In genomic region chr2:74721882-74722281, GRCm38 (mm10) we compare ENCODE assay signal across 22 mouse cellular contexts. TPM values are rescaled to one million over a fixed set of nuclear protein-coding genes. Genes with fewer than 3 reads are reported as not detected.
DNase-seq lines count a peak whose midpoint lies in the region; ATAC-seq and TF ChIP-seq lines count a peak whose summit lies in the region.
"Had no signal": no experiment of that assay in that cellular context is flagged by ENCODE, and none has a peak within 500 bp of the region (broad histone marks: within the 10 kb centered on the region; RNA-seq: fewer than 3 reads in every experiment).

No protein-coding gene starts in this region.

- no peaks in the 10 kb centered on the region for H3K4me1 ChIP-seq in midbrain, embryonic 10.5 days
- no peaks in the 10 kb centered on the region for H3K4me1 ChIP-seq in midbrain, postnatal 0 days (ENCODE audit: insufficient read depth, low read length)
- H3K4me1 ChIP-seq in intestine, postnatal 0 days (replicated peaks; ENCODE audit: control insufficient read depth, insufficient read depth, low read length), result no peaks in the 10 kb centered on the region
- H3K4me1 ChIP-seq in neural tube, embryonic 13.5 days (replicated peaks), result peaks cover 100% of the 10 kb centered on the region
- H3K4me1 ChIP-seq: embryonic facial prominence, embryonic 15.5 days; forebrain, embryonic 12.5 days; lung, embryonic 15.5 days had no signal

- H3K4me2 ChIP-seq in midbrain, postnatal 0 days (ENCODE audit: low read depth, low read length, poor library complexity, severe bottlenecking), result no peak overlapping the region
- H3K4me2 ChIP-seq in intestine, postnatal 0 days (replicated peaks; ENCODE audit: low read depth), result peak overlapping the region; percentile 17; the same call in 1 of the 2 replicates
- peak overlapping the region; percentile 74 for H3K4me2 ChIP-seq in neural tube, embryonic 13.5 days
- H3K4me2 ChIP-seq: embryonic facial prominence, embryonic 15.5 days; forebrain, embryonic 12.5 days; lung, embryonic 15.5 days; midbrain, embryonic 15.5 days had no signal

- H3K27ac ChIP-seq in midbrain, embryonic 10.5 days (replicated peaks), result no peak overlapping the region
- H3K27ac ChIP-seq in midbrain, postnatal 0 days (ENCODE audit: low read depth, low read length), result no peak overlapping the region
- H3K27ac ChIP-seq in intestine, postnatal 0 days (ENCODE audit: low read depth, low read length), result no peak overlapping the region
- peak overlapping the region; percentile 93 for H3K27ac ChIP-seq in neural tube, embryonic 13.5 days (replicated peaks)
- H3K27ac ChIP-seq: embryonic facial prominence, embryonic 15.5 days; forebrain, embryonic 12.5 days; heart, adult 2 months; lung, embryonic 15.5 days; midbrain, embryonic 15.5 days had no signal

- no peak overlapping the region for H3K4me3 ChIP-seq in midbrain, embryonic 10.5 days
- H3K4me3 ChIP-seq in midbrain, postnatal 0 days (ENCODE audit: low read depth, low read length), result no peak overlapping the region
- no peak overlapping the region for H3K4me3 ChIP-seq in intestine, postnatal 0 days (ENCODE audit: low read depth, low read length)
- H3K4me3 ChIP-seq in neural tube, embryonic 13.5 days, result peak overlapping the region; percentile 46
- H3K4me3 ChIP-seq: embryonic facial prominence, embryonic 15.5 days; forebrain, embryonic 12.5 days; heart, adult 2 months; lung, embryonic 15.5 days; midbrain, embryonic 15.5 days had no signal

- no peak for ATAC-seq in midbrain, postnatal 0 days (ENCODE audit: low FRiP score)
- no peak; the same call in 1 of the 2 replicates for ATAC-seq in intestine, postnatal 0 days
- peak; percentile 32 for ATAC-seq in neural tube, embryonic 13.5 days (ENCODE audit: low read depth)
- ATAC-seq: activated CD4-positive, CD25-positive, alpha-beta regulatory T cell, adult 4 months; inflammation-experienced regulatory T-cells, adult 6 months; midbrain, embryonic 15.5 days had no signal

- 6% methylated on average over 6 of the region's 6 CpGs for WGBS in midbrain, embryonic 10.5 days
- WGBS in midbrain, postnatal 0 days, result 6% methylated on average over 6 of the region's 6 CpGs
- 14% methylated on average over 6 of the region's 6 CpGs for WGBS in intestine, postnatal 0 days
- WGBS in neural tube, embryonic 13.5 days, result 2% methylated on average over 6 of the region's 6 CpGs

- peaks cover 100% of the 10 kb centered on the region for H3K27me3 ChIP-seq in midbrain, embryonic 10.5 days (ENCODE audit: low read depth, poor library complexity, severe bottlenecking)
- H3K27me3 ChIP-seq in midbrain, postnatal 0 days (ENCODE audit: insufficient read depth, low read length), result peaks cover 97% of the 10 kb centered on the region
- peaks cover 61% of the 10 kb centered on the region for H3K27me3 ChIP-seq in intestine, postnatal 0 days (replicated peaks; ENCODE audit: control insufficient read depth, insufficient read depth, low read length)
- no peaks in the 10 kb centered on the region for H3K27me3 ChIP-seq in neural tube, embryonic 13.5 days

- no peak overlapping the region for H3K9ac ChIP-seq in midbrain, postnatal 0 days (replicated peaks; ENCODE audit: low read length, poor library complexity, severe bottlenecking)
- H3K9ac ChIP-seq in intestine, postnatal 0 days (ENCODE audit: low read depth, low read length), result no peak overlapping the region
- H3K9ac ChIP-seq in neural tube, embryonic 13.5 days, result peak overlapping the region; percentile 80
- H3K9ac ChIP-seq: embryonic facial prominence, embryonic 15.5 days; forebrain, embryonic 12.5 days; lung, embryonic 15.5 days; midbrain, embryonic 15.5 days had no signal

- H3K36me3 ChIP-seq in midbrain, embryonic 10.5 days, result no peaks in the 10 kb centered on the region
- no peaks in the 10 kb centered on the region for H3K36me3 ChIP-seq in midbrain, postnatal 0 days (ENCODE audit: insufficient read depth, low read length)
- no peaks in the 10 kb centered on the region for H3K36me3 ChIP-seq in intestine, postnatal 0 days (ENCODE audit: control insufficient read depth, insufficient read depth)
- peaks cover 23% of the 10 kb centered on the region; the same call in 1 of the 2 replicates for H3K36me3 ChIP-seq in neural tube, embryonic 13.5 days
- H3K36me3 ChIP-seq: embryonic facial prominence, embryonic 15.5 days; forebrain, embryonic 12.5 days; lung, embryonic 15.5 days; midbrain, embryonic 15.5 days had no signal

- DNase-seq in embryo, embryonic 10.5 days (ENCODE audit: low spot score), result peak; percentile 74
- no peak for DNase-seq in embryo, embryonic 11 days
- peak; percentile 25 for DNase-seq in midbrain, embryonic 10.5 days (ENCODE audit: low spot score)
- no peak for DNase-seq in midbrain, postnatal 0 days (ENCODE audit: low spot score)
- DNase-seq in right cerebral cortex, postnatal 36 days (ENCODE audit: low spot score in 2 of 2), result no peak
- DNase-seq in heart, adult 11 months, result no peak
- DNase-seq: cerebellum, postnatal 36 days; heart, adult 2 months; thymus, adult 2 months had no signal

- no peak for TF ChIP-seq CTCF in midbrain, postnatal 0 days (IDR thresholded peaks at IDR 0.05)
- TF ChIP-seq CTCF in intestine, postnatal 0 days (IDR thresholded peaks at IDR 0.05; ENCODE audit: low read depth), result no peak

- no peaks in the 10 kb centered on the region for H3K9me3 ChIP-seq in midbrain, embryonic 10.5 days (replicated peaks)
- no peaks in the 10 kb centered on the region for H3K9me3 ChIP-seq in midbrain, postnatal 0 days (ENCODE audit: low read length)
- no peaks in the 10 kb centered on the region for H3K9me3 ChIP-seq in intestine, postnatal 0 days (ENCODE audit: control insufficient read depth)
- H3K9me3 ChIP-seq in neural tube, embryonic 13.5 days, result no peaks in the 10 kb centered on the region
- H3K9me3 ChIP-seq: embryonic facial prominence, embryonic 15.5 days; forebrain, embryonic 12.5 days; lung, embryonic 15.5 days; midbrain, embryonic 15.5 days had no signal

RNA-seq across cellular contexts. Expression of gene Gm28230, which starts 4.6 kb away (rescaled TPM):
- not detected in 2 replicates for polyA plus RNA-seq in midbrain, embryonic 10.5 days (2016; fragmentation: Nextera tagmentation; extraction: Ambion mirVana)
- not detected in 2 replicates for total RNA-seq in midbrain, postnatal 0 days (2014; rRNA removed)
- polyA plus RNA-seq in midbrain, postnatal 0 days (2015; fragmentation: Nextera tagmentation; extraction: Ambion mirVana), result not detected in 2 replicates
- 0.17 TPM in 1 of 2 replicates, not detected in the other for polyA plus RNA-seq in intestine, postnatal 0 days (2015; fragmentation: Nextera tagmentation; extraction: Ambion mirVana)
- polyA plus RNA-seq in neural tube, embryonic 13.5 days (2015; fragmentation: Nextera tagmentation; extraction: Ambion mirVana), result 2.2 and 2.4 TPM in 2 replicates
- total RNA-seq: layer of hippocampus, postnatal 10 days; left cerebral cortex, postnatal 14 days; liver, adult 2 months; megakaryocyte progenitor cell, adult 5-6 weeks had no signal
- polyA plus RNA-seq: activated CD4-positive, CD25-positive, alpha-beta regulatory T cell, adult 4 months; forebrain, embryonic 12.5 days; heart, embryonic 16.5 days; inflammation-experienced regulatory T-cells, adult 6 months; liver, adult 2 months; midbrain, embryonic 15.5 days had no signal

RNA-seq across cellular contexts. Expression of gene Hoxd4, which starts 10.2 kb away (rescaled TPM):
- not detected in 2 replicates for polyA plus RNA-seq in midbrain, embryonic 10.5 days (2016; fragmentation: Nextera tagmentation; extraction: Ambion mirVana)
- total RNA-seq in midbrain, postnatal 0 days (2014; rRNA removed), result 1.2 TPM in 1 of 2 replicates, not detected in the other
- polyA plus RNA-seq in midbrain, postnatal 0 days (2015; fragmentation: Nextera tagmentation; extraction: Ambion mirVana), result not detected in 2 replicates
- 0.20 and 0.51 TPM in 2 replicates for polyA plus RNA-seq in intestine, postnatal 0 days (2015; fragmentation: Nextera tagmentation; extraction: Ambion mirVana)
- 6.9 and 7.2 TPM in 2 replicates for polyA plus RNA-seq in neural tube, embryonic 13.5 days (2015; fragmentation: Nextera tagmentation; extraction: Ambion mirVana)
- total RNA-seq: layer of hippocampus, postnatal 10 days; left cerebral cortex, postnatal 14 days; megakaryocyte progenitor cell, adult 5-6 weeks had no signal
- polyA plus RNA-seq: activated CD4-positive, CD25-positive, alpha-beta regulatory T cell, adult 4 months; forebrain, embryonic 12.5 days; inflammation-experienced regulatory T-cells, adult 6 months; midbrain, embryonic 15.5 days had no signal

RNA-seq across cellular contexts. Expression of gene Hoxd3, which starts 10.2 kb away (rescaled TPM):
- polyA plus RNA-seq in midbrain, embryonic 10.5 days (2016; fragmentation: Nextera tagmentation; extraction: Ambion mirVana), result 0.06 TPM in 1 of 2 replicates, not detected in the other
- 11.6 TPM in 1 of 2 replicates, not detected in the other for total RNA-seq in midbrain, postnatal 0 days (2014; rRNA removed)
- polyA plus RNA-seq in midbrain, postnatal 0 days (2015; fragmentation: Nextera tagmentation; extraction: Ambion mirVana), result not detected in 2 replicates
- 3.2 and 3.3 TPM in 2 replicates for polyA plus RNA-seq in intestine, postnatal 0 days (2015; fragmentation: Nextera tagmentation; extraction: Ambion mirVana)
- polyA plus RNA-seq in neural tube, embryonic 13.5 days (2015; fragmentation: Nextera tagmentation; extraction: Ambion mirVana), result 24.2 and 33.8 TPM in 2 replicates
- total RNA-seq: heart, adult 2 months; layer of hippocampus, postnatal 10 days; left cerebral cortex, postnatal 14 days; liver, adult 2 months; megakaryocyte progenitor cell, adult 5-6 weeks had no signal
- polyA plus RNA-seq: activated CD4-positive, CD25-positive, alpha-beta regulatory T cell, adult 4 months; forebrain, embryonic 12.5 days; inflammation-experienced regulatory T-cells, adult 6 months; liver, adult 2 months had no signal

RNA-seq across cellular contexts. Expression of gene Hoxd8, which starts 17.5 kb away (rescaled TPM):
- polyA plus RNA-seq in midbrain, embryonic 10.5 days (2016; fragmentation: Nextera tagmentation; extraction: Ambion mirVana), result not detected in 2 replicates
- total RNA-seq in midbrain, postnatal 0 days (2014; rRNA removed), result 0.05 TPM in 1 of 2 replicates, not detected in the other
- not detected in 2 replicates for polyA plus RNA-seq in midbrain, postnatal 0 days (2015; fragmentation: Nextera tagmentation; extraction: Ambion mirVana)
- polyA plus RNA-seq in intestine, postnatal 0 days (2015; fragmentation: Nextera tagmentation; extraction: Ambion mirVana), result 2.2 and 2.7 TPM in 2 replicates
- 17.4 and 22.8 TPM in 2 replicates for polyA plus RNA-seq in neural tube, embryonic 13.5 days (2015; fragmentation: Nextera tagmentation; extraction: Ambion mirVana)
- total RNA-seq: left cerebral cortex, postnatal 14 days; liver, adult 2 months; megakaryocyte progenitor cell, adult 5-6 weeks had no signal
- polyA plus RNA-seq: activated CD4-positive, CD25-positive, alpha-beta regulatory T cell, adult 4 months; forebrain, embryonic 12.5 days; inflammation-experienced regulatory T-cells, adult 6 months had no signal

RNA-seq across cellular contexts. Expression of gene Hoxd9, which starts 24.4 kb away (rescaled TPM):
- polyA plus RNA-seq in midbrain, embryonic 10.5 days (2016; fragmentation: Nextera tagmentation; extraction: Ambion mirVana), result not detected in 2 replicates
- not detected in 2 replicates for total RNA-seq in midbrain, postnatal 0 days (2014; rRNA removed)
- not detected in 2 replicates for polyA plus RNA-seq in midbrain, postnatal 0 days (2015; fragmentation: Nextera tagmentation; extraction: Ambion mirVana)
- 0.64 and 1.6 TPM in 2 replicates for polyA plus RNA-seq in intestine, postnatal 0 days (2015; fragmentation: Nextera tagmentation; extraction: Ambion mirVana)
- polyA plus RNA-seq in neural tube, embryonic 13.5 days (2015; fragmentation: Nextera tagmentation; extraction: Ambion mirVana), result 27.7 and 42.7 TPM in 2 replicates
- total RNA-seq: layer of hippocampus, postnatal 10 days; left cerebral cortex, postnatal 14 days; liver, adult 2 months; megakaryocyte progenitor cell, adult 5-6 weeks had no signal
- polyA plus RNA-seq: activated CD4-positive, CD25-positive, alpha-beta regulatory T cell, adult 4 months; forebrain, embryonic 12.5 days; inflammation-experienced regulatory T-cells, adult 6 months; liver, adult 2 months; midbrain, embryonic 15.5 days had no signal

Comparison
In these comparisons a context has a peak if more than half of its experiments do, and no peak if none do; other contexts are left out.
1. DNase-seq: peak in embryo, embryonic 10.5 days (single experiment) and midbrain, embryonic 10.5 days (single experiment); none in embryo, embryonic 11 days (single experiment), midbrain, postnatal 0 days (single experiment), right cerebral cortex, postnatal 36 days (0 of 2) and heart, adult 11 months (single experiment).